Mouse (Mus musculus): ENCODE measurements around the gene Cfap300.

The Cfap300 gene

DNA sequence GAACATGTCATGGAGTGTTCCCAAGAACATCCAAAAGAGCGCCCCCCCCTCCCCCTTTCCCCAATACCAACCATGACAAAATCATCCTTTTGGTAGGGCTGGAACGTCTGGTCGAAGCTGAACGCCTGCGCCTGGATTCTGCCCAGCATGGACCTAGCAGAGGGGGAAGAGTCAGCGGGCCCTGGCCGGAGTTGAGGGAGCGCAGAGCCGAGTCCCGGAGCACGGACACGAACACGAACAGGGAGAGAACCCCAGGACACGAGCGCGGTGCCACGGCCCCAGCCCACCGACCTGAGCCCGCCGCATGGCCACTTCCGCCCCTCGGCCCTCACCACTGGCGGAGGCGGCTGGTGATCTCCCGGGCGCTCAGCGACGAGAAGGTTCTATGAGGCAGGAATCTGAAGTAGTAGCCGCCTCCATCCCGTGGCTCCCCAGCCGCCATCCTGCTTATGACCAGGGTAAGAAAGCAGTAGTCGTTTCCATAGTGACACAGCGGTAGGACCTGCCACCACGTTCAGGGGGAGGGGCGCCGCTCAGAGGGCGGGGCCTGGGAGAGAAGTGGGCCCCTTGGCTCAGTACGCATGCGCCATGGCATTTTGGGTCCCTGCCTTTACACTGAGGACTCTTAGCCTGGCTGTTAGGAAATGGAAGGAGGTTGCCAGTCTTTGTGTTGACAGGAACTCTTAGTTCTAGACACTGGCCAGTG, at the start of gene Cfap300:
TSS of gene Cfap300 (minus strand) at position 486 of the 706 bp plus-strand sequence.
- DNase-seq = peak; percentile 96 to 98

DNA sequence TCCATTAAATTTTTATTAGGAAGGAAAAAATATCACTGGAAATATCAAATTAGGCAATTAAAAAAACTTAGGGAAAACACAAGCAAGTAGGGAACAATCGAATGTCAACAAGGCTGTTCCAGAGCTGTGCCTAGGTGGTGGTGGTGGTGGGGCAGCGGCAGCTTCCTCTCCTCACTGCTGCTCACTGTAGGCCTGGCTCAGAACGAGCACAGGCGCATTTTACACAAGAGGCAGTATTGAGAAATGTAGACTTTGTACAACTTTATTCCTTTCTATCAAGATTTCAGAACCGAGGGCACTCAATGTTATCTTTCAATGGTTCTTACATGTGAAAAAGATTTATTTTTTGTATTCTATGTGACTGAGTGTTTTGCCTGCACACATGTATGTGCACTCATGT, 36.3 kb upstream of the Cfap300 start:
- DNase-seq = no peak

DNA sequence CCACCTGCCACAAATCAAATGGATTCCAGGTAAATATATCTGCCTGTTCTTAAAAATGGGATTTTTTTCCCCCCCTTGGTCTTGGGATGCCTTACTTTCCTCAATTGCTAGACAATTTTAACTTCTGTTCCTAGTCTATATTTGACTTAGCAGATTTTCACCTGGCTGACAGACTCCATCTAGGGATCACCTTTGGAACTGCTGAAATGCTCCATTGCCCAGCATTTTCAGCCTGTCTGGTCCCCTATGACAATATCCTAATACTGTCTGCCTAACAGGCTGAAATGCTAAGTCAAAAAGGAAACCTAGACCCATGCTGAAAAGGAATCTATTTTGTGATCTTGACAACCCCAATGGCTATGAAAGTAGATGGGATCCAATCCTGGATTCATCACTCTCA, 31.7 kb upstream of the Cfap300 start:
- peak; percentile 24 to 56 for DNase-seq

DNA sequence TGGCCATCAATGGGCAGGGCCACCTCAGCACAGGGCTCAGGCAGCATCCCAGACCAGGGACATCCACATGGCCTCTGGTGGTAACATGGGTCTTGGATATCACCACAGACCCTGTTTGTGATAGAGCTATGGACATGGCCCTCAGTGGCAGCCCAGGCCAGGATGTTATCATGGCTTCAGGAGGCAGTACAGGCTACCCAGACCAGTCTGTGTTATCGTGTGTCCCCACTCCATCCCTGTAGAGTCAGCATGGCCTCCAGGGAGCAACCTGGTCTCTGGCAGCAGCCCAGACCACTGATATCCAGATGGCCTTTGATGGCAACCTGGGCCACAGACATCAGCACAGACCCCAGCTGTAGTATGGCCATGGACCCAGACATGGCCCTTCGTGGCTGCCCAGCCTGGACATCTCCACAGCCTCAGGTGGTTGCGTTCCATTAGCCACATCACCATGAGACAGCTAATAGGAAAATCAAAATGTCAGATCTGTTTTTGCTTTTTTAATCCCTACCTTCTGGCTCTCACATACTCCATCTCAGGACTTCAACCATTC, 30.7 kb upstream of the Cfap300 start:
- no peak for DNase-seq

DNA sequence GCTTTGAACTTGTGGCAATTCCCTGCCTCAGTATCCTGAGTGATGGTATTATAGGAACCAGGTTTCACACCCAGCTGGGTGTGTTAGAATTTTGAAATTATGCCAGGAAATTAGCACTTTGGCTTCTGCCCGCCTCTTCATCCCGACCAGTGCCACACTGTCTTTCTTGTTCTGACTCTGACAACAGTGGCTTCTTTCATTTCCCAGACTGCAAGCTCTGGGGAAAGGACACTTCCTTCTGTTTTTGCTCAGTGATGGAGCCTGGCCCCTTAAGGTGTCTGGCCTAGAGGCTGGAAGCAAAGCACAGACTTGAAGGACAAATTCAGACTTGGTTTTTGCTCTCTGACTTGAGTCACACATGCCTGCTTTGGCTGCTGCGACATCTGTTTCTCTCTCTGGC, 17.0 kb upstream of the Cfap300 start:
- DNase-seq = no peak

DNA sequence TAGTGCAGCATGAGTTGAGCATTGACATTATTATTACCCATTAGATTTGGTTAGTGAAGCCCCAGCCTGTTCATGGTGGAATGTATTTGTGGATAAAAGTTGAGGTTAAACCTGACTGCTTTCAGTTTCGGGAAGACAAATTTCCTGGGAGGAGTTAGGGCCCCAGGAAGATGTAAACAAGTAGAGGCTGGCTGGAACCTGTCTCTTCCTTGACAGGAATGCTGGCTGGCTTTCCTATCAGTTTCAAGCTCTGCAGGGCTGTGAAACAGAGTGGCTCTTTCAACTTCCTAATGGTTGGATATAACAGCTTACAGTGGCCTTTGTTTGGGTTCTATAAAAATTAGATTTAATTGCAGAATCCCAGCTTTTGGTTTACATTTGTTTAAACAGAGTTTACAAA, 12.2 kb upstream of the Cfap300 start:
- no peak for DNase-seq

DNA sequence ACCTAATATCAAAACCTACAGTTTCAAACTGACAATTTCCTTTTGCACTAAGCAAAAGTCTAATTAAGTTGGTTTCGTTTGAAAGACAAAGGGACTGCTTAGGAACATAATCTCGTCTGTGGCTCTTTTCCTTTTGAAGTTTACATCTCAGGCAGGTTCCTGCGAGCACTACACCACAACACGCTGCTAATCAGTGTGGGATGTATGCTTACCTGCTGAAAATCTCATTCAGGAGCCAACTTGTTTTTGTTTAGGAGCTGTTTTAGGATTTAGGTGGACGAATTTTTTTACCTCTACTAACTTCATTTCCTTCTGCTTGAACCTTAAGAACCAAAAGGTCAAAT, 393 bp upstream of the Cfap300 start:
- no peak for DNase-seq

DNA sequence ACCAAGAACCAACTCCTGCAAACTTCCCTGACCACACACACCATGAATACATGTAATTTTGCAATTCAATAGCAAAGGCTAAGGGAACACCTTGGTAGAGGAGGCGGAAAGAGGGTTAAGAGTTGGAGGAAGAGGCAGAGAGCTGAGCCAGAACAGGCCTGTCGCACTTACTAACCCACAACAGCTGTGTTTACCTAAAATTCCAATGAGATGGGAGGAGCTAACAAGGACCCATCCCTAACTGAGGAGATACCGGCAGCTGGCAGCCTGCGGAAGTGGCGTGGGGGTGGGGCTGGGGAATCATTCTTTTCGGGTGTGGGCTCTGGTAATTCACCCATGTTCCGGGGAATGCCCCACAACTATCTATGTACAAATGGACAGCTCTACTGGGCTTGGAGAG, 7.1 kb downstream of the Cfap300 start:
- no peak for DNase-seq

DNA sequence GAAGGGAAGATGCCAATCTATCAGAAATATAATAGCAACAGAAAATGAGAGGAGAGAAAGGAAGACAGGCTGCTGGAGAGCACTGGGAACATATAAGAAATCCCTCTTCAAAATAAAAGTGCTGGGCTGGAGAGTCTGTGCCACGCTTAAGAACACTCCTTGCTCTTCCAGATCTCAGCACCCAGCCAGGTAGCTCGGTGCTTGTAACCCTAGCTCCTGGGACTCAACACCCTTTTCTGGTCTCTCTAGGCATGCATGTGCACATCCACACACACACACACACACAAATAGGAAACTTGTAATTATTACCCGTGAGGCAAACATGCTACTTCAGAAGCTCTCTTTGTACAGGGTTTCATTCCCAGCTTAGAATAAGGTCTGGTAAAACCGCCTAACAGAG, 7.5 kb downstream of the Cfap300 start:
- no peak for DNase-seq

DNA sequence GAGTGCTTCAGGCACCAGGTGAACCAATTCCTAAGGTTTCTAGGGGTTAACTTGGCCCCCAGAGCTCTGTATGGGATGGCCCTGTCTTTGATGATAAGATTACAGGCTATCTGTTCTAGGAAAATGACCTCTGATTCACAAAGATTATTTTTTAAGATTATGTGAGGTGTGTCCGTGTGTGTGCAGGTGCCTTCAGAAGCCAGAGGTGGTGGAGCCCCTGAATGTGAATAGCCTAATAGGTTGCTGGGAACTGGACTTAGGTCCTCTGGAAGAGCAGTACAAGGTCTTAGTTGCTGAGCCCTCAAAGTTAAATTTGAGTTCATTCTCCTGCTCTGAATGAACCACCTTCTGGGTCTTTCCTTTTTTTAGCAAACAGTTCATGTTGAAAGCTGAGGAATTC, 8.5 kb downstream of the Cfap300 start:
- no peak for DNase-seq

DNA sequence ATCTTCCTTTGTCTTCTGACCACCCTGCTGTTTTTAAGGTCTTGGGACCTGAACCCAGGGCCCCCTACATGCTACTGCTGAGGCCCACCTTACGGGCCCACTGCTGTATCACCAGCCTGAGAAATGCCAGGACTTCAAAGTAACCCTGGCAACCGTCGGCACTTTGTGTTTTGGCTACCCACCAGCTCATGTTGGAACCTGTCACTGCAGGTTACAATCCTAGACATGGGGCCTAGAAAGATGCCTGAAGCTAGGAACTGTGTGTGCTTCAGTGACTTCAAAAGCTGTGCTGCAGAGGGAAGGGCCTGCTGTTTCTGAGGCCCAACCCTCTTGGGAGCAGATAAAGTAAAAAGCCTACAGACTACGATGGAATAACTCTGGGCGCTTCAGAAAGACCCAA, 9.8 kb downstream of the Cfap300 start:
- no peak for DNase-seq

DNA sequence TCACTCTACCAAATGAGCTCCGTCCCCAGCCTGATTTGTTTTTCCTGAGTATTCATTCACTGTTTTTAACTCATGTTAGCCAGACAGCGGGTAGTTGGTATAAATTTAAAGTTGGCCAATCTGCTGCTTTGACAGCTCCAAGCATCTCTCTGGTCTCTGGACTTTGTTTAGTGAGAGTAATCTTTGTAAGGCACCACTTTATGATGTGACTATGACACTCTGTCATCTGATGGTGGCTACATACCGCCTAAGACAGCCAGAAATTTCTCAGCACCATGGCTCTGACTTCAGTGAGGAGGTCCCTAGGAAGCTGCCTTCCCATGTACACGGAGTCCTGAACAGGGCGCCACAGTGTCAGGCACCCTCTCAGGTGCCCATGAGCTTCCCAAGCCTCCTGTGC, 24.0 kb downstream of the Cfap300 start:
- DNase-seq = no peak

DNA sequence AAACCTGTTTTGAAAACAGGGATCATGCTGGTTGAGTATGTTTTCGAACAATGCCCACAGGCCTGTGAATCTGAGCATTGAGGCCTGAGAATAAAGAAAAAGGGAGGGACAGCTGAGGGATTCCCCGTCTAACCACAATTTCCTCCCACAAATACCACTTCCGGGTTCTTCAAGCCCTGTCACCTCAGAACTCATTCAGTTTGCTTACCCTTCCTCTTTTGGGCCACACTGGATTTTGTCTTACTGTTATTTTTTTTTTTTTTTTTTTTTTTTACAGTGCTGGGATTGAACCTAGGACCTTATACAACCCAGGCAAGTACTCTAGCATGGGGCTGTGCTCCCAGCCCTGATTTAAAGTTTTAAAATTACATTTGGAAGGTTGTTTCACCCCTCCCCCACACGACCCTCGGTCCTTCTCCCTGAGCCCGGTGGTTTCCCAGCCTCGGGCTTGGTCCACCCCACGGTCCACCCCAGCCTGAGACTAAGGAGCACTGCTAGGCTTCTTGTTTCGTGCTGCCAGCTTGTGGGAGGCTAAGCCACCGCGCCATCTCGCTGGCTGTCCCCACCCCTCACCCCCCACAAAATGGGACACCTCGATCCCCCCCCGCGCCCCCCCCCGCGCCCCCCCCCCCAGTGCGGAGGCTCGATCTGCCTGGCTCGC, 25.2 kb downstream of the Cfap300 start:
- no peak for DNase-seq

DNA sequence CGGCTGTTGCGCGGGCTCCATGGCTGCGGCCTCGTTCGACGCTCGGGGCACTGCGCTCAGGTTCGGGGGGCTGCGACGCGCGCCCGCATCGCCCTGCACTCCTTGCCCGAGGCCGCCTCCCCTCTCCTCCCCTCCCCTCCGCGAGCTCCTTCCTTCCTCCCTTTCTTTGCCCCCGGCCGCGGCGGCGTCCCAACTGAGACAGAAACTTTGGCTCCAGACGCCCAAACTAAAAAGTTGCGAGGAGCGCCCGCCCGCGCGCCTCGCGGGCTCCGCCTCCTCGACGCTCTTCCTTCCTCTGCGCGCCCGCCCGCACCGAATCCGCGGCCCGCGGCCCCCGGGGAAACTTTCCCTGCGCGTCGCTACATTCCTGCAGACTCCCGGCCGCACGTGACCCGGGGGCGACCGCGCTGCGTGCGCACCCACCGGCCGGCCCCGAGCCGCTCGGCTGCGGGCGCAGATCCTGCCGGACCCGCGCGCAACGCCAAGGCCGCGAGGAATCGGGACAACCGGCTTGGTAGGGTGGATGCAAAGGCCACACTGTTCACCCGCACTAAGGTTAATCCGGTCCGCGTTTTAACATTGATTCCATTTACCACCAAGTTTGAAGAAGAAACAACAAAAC, 38.1 kb downstream of the Cfap300 start, which contains the start of gene Yap1:
TSS of gene Yap1 (minus strand) at position 227 of the 622 bp plus-strand sequence.
- DNase-seq = peak; percentile 89 to 90

DNA sequence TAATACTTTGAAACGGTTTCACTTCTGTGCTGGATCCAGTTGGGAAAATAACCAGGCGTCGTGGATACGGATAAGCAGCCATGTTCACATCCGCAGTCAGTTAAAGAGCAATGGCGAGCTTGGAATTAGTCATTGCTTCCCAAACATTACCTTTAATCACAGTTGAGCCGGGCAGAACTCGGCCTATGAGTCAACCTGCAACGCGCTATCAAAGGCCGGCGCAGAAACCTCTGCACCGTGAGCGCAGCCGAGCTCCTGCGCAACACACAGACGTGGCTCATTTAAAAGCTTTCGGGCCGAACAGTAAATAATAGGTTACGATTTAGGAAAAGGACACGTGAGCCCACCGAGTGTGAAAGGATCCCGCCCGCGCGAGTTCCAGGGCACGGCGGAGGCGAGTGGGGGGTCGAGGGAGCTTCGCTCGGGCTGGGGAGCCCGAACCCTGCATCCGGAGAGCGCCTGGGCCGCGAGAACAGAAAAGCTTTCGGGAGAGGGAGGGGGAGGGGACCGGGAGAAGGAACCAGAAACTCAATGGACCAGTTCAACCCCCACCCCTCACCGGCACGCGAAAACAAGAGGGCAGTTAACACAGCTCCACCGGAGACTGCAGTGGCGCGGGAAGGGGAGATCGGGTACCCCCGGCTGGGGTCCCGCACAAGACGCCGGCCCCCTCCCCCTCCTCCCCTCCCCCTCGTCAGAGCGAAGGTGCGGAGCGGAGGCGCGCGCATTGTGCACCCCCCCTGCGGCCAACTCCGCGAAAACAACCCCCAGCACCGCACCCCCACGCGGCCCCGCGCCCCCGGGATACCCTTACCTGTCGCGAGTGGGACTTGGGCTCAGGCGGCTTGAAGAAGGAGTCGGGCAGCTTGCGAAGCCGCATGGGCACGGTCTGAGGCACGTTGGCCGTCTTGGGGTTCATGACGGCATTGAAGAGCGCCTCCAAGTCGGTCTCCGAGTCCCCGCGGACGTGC, 39.0 kb downstream of the Cfap300 start:
- peak; percentile 65 to 73 for DNase-seq

DNA sequence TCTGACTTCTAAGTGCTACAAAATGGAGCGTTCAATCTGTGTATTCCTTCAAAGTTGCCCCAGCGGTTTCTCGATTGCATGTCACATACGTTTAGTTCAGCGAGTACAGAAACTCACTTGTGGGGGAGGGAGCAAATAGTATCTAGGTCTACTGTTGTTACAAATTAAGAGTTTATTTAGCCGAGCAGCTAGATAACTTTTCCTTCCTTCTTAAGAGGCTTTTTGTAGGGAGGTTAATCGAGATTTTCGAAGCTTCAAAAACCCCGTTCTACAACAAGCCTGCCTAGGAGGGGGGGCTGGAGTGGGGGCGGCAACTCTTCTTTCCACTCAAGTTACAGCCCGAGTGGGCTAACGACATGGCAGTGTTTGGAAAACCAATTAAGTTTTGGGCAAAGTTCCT, 39.8 kb downstream of the Cfap300 start:
- DNase-seq = no peak

DNA sequence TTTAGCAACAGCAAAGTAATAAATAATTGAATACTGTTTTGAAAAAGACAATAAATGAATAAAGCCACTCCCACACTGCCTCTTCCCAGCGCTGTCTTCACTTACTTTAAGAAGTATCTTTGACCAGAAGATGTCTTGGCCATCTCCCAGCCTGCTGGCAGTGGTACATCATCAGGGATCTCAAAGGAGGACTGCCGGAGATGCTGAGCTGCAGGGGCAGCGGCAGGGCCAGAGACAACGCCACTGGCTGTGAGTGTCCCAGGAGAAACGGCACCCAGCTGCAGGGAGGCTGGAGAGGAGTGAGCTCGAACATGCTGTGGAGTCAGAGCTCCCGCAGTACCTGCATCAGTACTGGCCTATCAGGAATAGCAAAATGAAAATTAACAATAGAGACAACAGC, 41.3 kb downstream of the Cfap300 start:
- no peak for DNase-seq

DNA sequence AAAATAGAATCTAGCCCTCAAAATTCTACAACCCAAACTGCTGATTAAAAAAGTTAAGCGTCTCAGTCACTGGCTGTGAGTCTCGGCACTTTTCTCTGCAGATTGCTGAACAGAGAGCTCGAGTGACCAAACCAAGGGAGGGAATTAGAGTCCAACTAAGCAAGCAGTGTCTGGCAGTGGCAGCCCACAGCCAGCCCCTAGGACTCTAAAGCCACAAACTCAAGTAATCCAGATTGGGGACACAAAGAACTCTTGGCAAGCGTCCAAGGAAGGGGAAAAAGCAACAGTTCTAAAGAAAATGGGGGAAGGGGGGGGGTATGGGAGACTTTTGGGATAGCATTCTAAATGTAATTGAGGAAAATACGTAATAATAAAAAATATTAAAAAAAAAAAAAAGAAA, 48.3 kb downstream of the Cfap300 start:
- DNase-seq = no peak

DNA sequence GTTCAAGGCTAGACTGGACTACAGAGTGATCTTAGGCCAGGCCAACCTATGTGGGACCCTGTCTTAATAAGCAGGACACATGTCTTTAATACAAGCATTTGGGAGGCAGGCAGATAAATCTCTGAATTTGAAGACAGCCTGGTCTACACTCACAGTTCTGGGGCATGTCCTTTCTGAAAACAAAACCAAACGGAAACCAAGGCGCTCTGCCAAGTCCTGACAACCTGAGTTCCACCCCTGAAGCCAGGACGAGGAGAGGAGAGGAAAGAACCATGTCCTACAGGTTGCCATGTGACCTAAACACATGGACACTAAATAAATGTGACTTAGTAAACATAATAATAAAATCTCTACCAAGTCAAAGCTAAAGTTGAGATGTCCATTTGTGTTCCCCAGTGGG, 50.0 kb downstream of the Cfap300 start:
- peak in 1 of 2 experiments; percentile 39 for DNase-seq

DNA sequence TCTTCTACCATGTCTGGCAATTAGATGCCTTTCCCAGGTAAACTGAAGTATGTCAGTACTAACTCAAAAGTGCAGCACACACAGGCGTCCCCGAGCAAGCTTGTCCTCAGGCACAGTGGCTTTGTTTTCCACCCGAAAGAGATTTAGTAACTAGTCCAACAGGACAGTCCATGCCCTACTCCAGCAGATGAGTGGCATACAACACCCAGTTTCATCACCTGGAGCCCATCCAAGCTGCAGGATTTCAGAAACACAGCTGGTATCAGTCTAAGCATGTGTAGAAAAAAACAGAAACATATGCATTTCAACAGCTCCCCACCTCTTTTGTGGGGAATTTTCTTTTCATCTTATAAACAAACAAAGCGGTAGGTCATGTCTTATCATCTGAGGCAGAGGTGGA, 51.7 kb downstream of the Cfap300 start:
- DNase-seq = no peak

DNA sequence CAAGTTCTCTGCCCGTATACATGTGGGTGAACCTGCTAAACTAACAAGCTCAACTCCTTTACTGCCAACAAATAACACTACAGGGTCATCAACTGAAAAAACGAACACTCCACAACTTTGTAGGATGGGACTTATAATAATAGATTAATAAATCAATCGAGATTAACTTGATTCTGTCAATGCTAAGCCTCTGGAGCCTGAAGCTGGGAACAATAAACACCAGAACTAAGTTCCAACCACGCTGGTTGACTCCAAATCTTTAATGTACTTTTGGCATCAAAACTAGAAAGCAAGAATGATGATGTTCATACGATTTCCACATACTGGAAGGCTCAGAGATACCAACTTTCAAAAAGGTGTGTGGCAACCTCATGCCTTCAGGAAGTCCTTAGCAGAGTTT, 55.5 kb downstream of the Cfap300 start:
- no peak for DNase-seq

DNA sequence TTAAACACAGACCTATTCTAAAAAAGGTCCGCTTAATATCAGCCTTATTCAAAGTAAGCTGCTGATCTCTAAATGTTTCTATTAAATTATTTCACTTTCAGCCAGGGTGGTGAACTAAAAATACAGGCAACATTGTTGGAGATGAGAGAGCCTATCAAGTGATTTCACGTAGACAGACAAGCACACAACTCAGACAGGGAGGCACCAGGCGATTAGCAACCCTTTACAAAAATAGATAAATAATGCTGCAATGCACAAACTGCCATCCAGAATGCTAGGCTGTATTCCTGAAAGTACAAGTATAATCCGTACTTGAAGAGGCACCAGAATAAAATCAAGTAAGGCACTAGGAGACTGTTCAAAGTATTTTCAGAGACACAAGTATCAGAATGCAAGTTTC, 58.3 kb downstream of the Cfap300 start:
- no peak for DNase-seq

DNA sequence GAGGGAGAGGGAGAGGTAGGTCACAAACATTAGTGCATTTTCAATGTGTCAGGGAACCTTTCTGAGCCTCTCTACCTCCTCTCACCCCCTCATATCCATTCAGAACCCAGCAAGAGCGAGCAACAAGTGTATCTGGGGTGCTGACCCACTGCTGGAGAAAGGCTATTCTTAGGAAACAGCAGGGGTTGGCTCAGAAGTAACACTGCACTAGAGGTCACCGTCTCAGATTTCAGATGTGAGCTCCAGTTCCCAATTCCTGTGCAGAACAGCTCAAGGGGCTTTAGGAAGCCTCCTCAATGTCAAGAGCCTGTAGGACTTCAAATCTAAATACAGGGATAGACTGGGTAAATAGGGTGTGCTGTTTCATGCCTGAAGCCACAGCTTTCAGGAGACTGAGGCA, 59.0 kb downstream of the Cfap300 start:
- no peak for DNase-seq
